Mouse (Mus musculus) liver, adult 2 months (tissue): Measurements from ENCODE around the gene Gm6526. TPM values are rescaled to one million over a fixed set of nuclear protein-coding genes. Genes with fewer than 3 reads are reported as not detected.
"Not testable (repeated sequence)": the region's sequence is repeated elsewhere in the genome, so short reads cannot be mapped to it uniquely, and the experiment has no call there.

ENCODE experiments used
- DNase-seq: peaks from one replicate; pipeline ENCODE4 v3.0.0-alpha.2; 2011; ENCODE audit warnings: low read depth, low spot score; ENCODE audit errors: extremely low read depth
- H3K27ac ChIP-seq: fragments of 200-500 bp; replicated peaks from 2 replicates; pipeline ENCODE4 v1.5.1; 2012; ENCODE audit warnings: low read depth, mild to moderate bottlenecking, control low read depth, inconsistent platforms, low read length; ENCODE audit not compliant: insufficient read depth
- H3K27me3 ChIP-seq: fragments of 200-500 bp; 2 replicates; pipeline ENCODE4 v1.6.1; 2012; ENCODE audit warnings: mild to moderate bottlenecking, moderate library complexity, low read length, inconsistent platforms; ENCODE audit not compliant: control insufficient read depth, insufficient read depth
- H3K36me3 ChIP-seq: fragments of 200-500 bp; 2 replicates; pipeline ENCODE4 v1.6.1; 2012; ENCODE audit warnings: low read length, inconsistent platforms; ENCODE audit not compliant: control insufficient read depth, insufficient read depth
- H3K4me1 ChIP-seq: fragments of 200-500 bp; 2 replicates; pipeline ENCODE4 v1.6.1; 2011; ENCODE audit warnings: low read length; ENCODE audit not compliant: control insufficient read depth, insufficient read depth
- H3K4me3 ChIP-seq: fragments of 200-500 bp; 2 replicates; pipeline ENCODE4 v1.5.1; 2011; ENCODE audit warnings: low read depth, mild to moderate bottlenecking, control low read depth, low read length, moderate library complexity; ENCODE audit not compliant: insufficient read depth
- H3K79me2 ChIP-seq: fragments of 200-500 bp; 2 replicates; pipeline ENCODE4 v1.6.1; 2012; ENCODE audit warnings: inconsistent platforms, mild to moderate bottlenecking, low read length, moderate library complexity; ENCODE audit not compliant: control insufficient read depth, insufficient read depth
- H3K9ac ChIP-seq: fragments of 200-500 bp; 2 replicates; pipeline ENCODE4 v1.6.1; 2012; ENCODE audit warnings: low read depth, mild to moderate bottlenecking, control low read depth, inconsistent platforms, low read length
- CTCF ChIP-seq: fragments of 200-500 bp; IDR thresholded peaks from 2 replicates; pipeline ENCODE4 v1.5.1; 2011; ENCODE audit warnings: low read depth, low read length, control low read depth
- POLR2A ChIP-seq: fragments of 200-500 bp; IDR thresholded peaks from 2 replicates; pipeline ENCODE4 v1.6.1; 2011; ENCODE audit warnings: low read length, control low read depth; ENCODE audit not compliant: insufficient read depth; ENCODE audit errors: extremely low read depth
- whole genome bisulfite sequencing: fragments of 180-500 bp; shearing (Covaris S2); methylation state at CpG from one replicate; pipeline ENCODE4 v1.1.7; 2018; 5-methylcytosine and 5-hydroxymethylcytosine counted together
- polyA plus RNA-seq: library from polyadenylated mRNA; depleted of rRNA; stranded (reverse); fragments of >200 nt; gene quantifications from 2 replicates; pipeline ENCODE4 v1.2.3, GENCODE M21; 2012; rRNA removed
- total RNA-seq: library from RNA; depleted of rRNA; stranded (reverse); fragments of >200 nt; gene quantifications from 2 replicates; pipeline ENCODE4 v1.2.3, GENCODE M21; 2014; rRNA removed

Gm6526 gene
- not detected in 2 replicates for total RNA-seq
- not detected in 2 replicates for polyA plus RNA-seq

- not testable (repeated sequence) for H3K9ac ChIP-seq, H3K36me3 ChIP-seq, H3K27ac ChIP-seq, H3K4me3 ChIP-seq, H3K79me2 ChIP-seq, DNase-seq, H3K27me3 ChIP-seq, H3K4me1 ChIP-seq
- 78% methylated on average over 4 of the region's 4 CpGs for WGBS
Measured at GRCm38 (mm10) chr14:43747566-43747965, at the start of gene Gm6526. TSS of gene Gm6526 (plus strand) at chr14:43747866.

- not testable (repeated sequence) for DNase-seq, H3K27ac ChIP-seq, H3K4me1 ChIP-seq, H3K4me3 ChIP-seq, H3K36me3 ChIP-seq, H3K9ac ChIP-seq, H3K27me3 ChIP-seq, H3K79me2 ChIP-seq
- 87% methylated on average over 3 of the region's 3 CpGs for WGBS
Measured at GRCm38 (mm10) chr14:43727385-43727784, 20.3 kb upstream of the Gm6526 start, which contains the start of gene Gm16506. TSS of gene Gm16506 (minus strand) at chr14:43727485.

- 92% methylated on average over 3 of the region's 3 CpGs for WGBS
- H3K27me3 ChIP-seq, H3K36me3 ChIP-seq, H3K79me2 ChIP-seq, H3K9ac ChIP-seq, H3K4me1 ChIP-seq, DNase-seq, H3K4me3 ChIP-seq, H3K27ac ChIP-seq: not testable (repeated sequence)
Measured at GRCm38 (mm10) chr14:43784645-43785044, 37.0 kb downstream of the Gm6526 start, which contains the start of gene Gm8180. TSS of gene Gm8180 (minus strand) at chr14:43784745.

GRCm38 (mm10) chr14:43793811-43794210, 46.1 kb downstream of the Gm6526 start:
- DNase-seq: peak; percentile 56
- not testable (repeated sequence) for H3K79me2 ChIP-seq, H3K36me3 ChIP-seq, H3K4me1 ChIP-seq, H3K9ac ChIP-seq, H3K27ac ChIP-seq, H3K4me3 ChIP-seq, H3K27me3 ChIP-seq
- WGBS: 32% methylated on average over 5 of the region's 5 CpGs

- Histone ChIP-seq H3K27ac (no peak overlapping the region), H3K9ac (no peak overlapping the region), H3K36me3 (no peaks in the 10 kb centered on the region), H3K4me3 (no peak overlapping the region), H3K79me2 (no peaks in the 10 kb centered on the region), H3K27me3 (no peaks in the 10 kb centered on the region), H3K4me1 (peaks cover 3% of the 10 kb centered on the region; the same call in 1 of the 2 replicates)
- TF ChIP-seq POLR2A (no peak), CTCF (no peak)
- no peak for DNase-seq
- WGBS: 28% methylated on average over 14 of the region's 14 CpGs
Measured at GRCm38 (mm10) chr14:43796069-43796904, 48.6 kb downstream of the Gm6526 start.

- H3K4me3 ChIP-seq, H3K27me3 ChIP-seq, H3K9ac ChIP-seq, H3K4me1 ChIP-seq, H3K79me2 ChIP-seq, H3K27ac ChIP-seq, H3K36me3 ChIP-seq, DNase-seq: not testable (repeated sequence)
- WGBS: 25% methylated on average over 23 of the region's 23 CpGs
Measured at GRCm38 (mm10) chr14:43796905-43797470, 49.3 kb downstream of the Gm6526 start.
